Mouse (Mus musculus): ENCODE data around the gene Zap70.

Gene Zap70

DNA sequence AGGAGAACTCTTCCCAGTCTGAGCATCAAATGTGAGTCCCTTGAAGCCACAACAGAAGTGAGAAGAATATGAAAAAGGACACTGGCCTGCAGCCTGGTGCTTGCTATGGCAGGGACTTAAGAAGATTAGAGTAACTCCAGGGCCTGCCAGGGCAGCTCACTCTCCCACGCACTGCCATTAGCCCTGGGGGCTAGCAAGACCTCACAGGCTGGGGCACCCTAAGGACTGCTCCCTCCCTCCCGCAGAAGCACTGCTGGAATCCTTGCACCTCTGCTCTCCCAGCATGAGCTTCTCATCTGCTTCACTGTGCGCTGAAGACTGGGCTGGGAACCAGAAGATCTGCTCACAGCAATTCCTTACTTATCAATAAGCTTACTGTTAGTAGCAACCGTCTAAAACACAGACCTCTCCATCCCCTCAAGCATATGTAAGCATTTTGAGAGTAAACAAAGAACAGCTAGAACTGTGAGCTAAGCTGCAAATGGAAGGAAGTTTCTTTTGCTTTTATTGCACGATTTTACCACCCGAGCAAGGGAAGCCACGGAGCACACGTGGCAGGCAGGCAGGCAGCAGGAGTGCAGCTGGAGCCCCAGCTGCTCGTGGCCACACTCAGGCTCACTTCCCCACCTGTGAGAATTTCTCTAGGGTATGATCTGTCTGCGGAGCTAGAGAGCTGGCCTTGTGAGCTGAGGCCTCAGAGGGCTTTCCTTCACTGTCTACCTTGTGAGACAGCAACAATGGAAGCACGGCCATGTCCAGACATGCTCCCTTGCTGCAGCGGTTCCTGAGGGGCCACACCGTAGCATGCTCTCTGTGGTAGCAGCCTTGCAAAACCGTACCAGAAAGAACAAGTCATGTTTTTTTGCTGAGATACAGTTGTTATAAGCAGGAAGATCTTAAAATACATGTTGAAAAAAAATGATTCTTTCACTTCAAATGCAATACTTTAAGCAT, 69.6 kb downstream of the Zap70 start:
- DNase-seq (ENCODE audit: low spot score): no peak

Measured in adipocyte (in vitro differentiated cells).